Mouse (Mus musculus): Measurements from ENCODE around the gene Gsn. TPM values are rescaled to one million over a fixed set of nuclear protein-coding genes. Genes with fewer than 3 reads are reported as not detected.

The Gsn gene
- 22.3 TPM for polyA plus RNA-seq (2014; fragmentation: Illumina TruSeq; extraction: RNeasy Lipid Tissue Mini Kit (QIAGEN cat#74804); ENCODE audit: low read depth, low replicate concordance)

GRCm38 (mm10) chr2:35255885-35256833, at the start of gene Gsn:
Gene Gsn (plus strand): TSS chr2:35256380.

DNA sequence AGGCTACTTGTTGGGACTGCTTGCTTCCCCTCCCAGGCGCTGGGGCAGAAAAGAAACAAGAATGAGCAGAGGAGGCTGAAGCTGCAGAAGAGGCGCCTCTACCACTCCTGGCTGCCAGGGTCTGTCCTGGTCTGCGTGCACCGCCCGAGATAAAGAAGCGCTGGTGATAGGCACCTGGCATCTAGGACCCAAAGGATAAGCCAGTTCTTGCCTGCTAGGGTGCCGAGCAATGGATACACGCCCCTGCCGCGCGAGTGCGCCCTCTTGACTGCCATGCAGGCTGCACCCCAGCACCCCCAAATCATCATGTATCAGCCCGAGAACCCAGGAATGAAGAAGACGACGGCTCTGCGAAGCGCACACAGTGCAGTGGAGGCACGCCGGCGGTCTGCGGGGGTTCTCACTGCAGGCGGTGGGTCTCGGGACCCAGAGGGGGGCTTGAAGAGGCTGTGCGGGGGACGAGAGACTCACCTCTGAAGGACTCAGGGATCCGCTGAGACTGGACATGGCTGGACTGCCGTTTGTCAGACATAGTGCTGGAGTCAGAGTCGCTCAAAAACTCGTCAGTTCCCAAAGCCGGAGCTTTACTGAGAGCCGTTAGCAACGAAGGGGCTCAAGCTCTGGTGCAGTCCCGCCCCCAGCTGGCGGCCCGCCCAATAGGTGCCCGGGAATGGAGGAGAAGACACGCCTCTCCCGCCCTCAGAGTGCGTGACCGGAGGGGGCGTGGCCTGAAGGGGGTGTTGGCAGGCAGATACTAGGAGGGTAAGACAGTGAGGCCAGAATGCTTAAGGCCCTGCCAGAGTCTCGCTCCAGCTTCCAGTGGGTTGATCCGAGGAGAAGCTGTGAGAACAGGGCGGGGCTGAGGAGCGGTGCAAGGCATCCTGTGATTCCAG, 80.5 kb downstream of the Gsn start, which contains the start of gene Stom:
Stom (minus strand) TSS at position 589 of the 893 bp plus-strand sequence.

Other genes with a start within 250 kb of the Gsn start
- gene Hc, start 194.9 kb upstream of the Gsn start, polyA plus RNA-seq (2014; fragmentation: Illumina TruSeq; extraction: RNeasy Lipid Tissue Mini Kit (QIAGEN cat#74804); ENCODE audit: low read depth, low replicate concordance), result 1.3 TPM
- 0.93 TPM for gene AI182371, start 154.8 kb upstream of the Gsn start, polyA plus RNA-seq (2014; fragmentation: Illumina TruSeq; extraction: RNeasy Lipid Tissue Mini Kit (QIAGEN cat#74804); ENCODE audit: low read depth, low replicate concordance)
- 32.0 TPM for gene Cntrl, start 146.9 kb upstream of the Gsn start, polyA plus RNA-seq (2014; fragmentation: Illumina TruSeq; extraction: RNeasy Lipid Tissue Mini Kit (QIAGEN cat#74804); ENCODE audit: low read depth, low replicate concordance)
- 542 TPM for gene Rab14, start 55.3 kb upstream of the Gsn start, polyA plus RNA-seq (2014; fragmentation: Illumina TruSeq; extraction: RNeasy Lipid Tissue Mini Kit (QIAGEN cat#74804); ENCODE audit: low read depth, low replicate concordance)
- gene Stom, start 80.6 kb downstream of the Gsn start, polyA plus RNA-seq (2014; fragmentation: Illumina TruSeq; extraction: RNeasy Lipid Tissue Mini Kit (QIAGEN cat#74804); ENCODE audit: low read depth, low replicate concordance), result 59.5 TPM
- gene 4930568D16Rik, start 111.3 kb downstream of the Gsn start, polyA plus RNA-seq (2014; fragmentation: Illumina TruSeq; extraction: RNeasy Lipid Tissue Mini Kit (QIAGEN cat#74804); ENCODE audit: low read depth, low replicate concordance), result not detected
- not detected for gene 4930402F06Rik, start 140.8 kb downstream of the Gsn start, polyA plus RNA-seq (2014; fragmentation: Illumina TruSeq; extraction: RNeasy Lipid Tissue Mini Kit (QIAGEN cat#74804); ENCODE audit: low read depth, low replicate concordance)
- gene Ggta1, start 206.9 kb downstream of the Gsn start, polyA plus RNA-seq (2014; fragmentation: Illumina TruSeq; extraction: RNeasy Lipid Tissue Mini Kit (QIAGEN cat#74804); ENCODE audit: low read depth, low replicate concordance), result 19.9 TPM